Mouse (Mus musculus): ENCODE data around the gene Bhlhe23. TPM values are rescaled to one million over a fixed set of nuclear protein-coding genes. Genes with fewer than 3 reads are reported as not detected.

Gene Bhlhe23
- polyA plus RNA-seq, 1 experiment from 2014 or later = 1.6 TPM

DNA sequence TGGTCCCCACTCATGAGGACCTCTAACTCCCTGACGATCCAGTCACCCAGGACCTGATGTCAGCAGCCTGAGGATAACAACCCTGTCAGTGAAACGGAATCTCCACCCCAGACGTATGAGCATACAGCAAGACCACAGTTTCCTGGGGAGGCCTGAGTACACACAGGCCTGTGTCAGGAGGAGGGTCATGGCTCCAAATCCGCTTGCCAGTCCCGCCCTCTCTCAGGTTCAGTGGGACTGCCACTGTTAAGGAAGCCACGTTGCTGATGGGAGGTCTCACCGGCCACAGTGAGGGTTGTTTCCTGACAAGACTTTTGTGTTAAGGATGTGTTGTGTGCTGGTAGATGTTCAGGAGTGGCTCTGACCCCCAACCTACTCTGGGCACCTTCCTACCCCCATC is 35.3 kb downstream of the Bhlhe23 start:
- 75% methylated on average over 7 of the region's 7 CpGs for WGBS
- Histone ChIP-seq H3K9me3 (replicated peaks) (no peaks in the 10 kb centered on the region), H3K36me3 (no peaks in the 10 kb centered on the region), H3K27ac (replicated peaks) (no peak overlapping the region), H3K4me2 (no peak overlapping the region), H3K27me3 (replicated peaks) (peaks cover 3% of the 10 kb centered on the region; the same call in 1 of the 2 replicates), H3K9ac (replicated peaks) (no peak overlapping the region), H3K4me3 (replicated peaks) (no peak overlapping the region), H3K4me1 (peaks cover 7% of the 10 kb centered on the region)
- ATAC-seq (ENCODE audit: low FRiP score) = no peak

- ATAC-seq (ENCODE audit: low FRiP score) = no peak
Measured at GRCm38 (mm10) chr2:180740349-180740748, 36.4 kb downstream of the Bhlhe23 start.

GRCm38 (mm10) chr2:180737984-180738383 is 38.7 kb downstream of the Bhlhe23 start:
- no peak overlapping the region for H3K4me3 ChIP-seq (replicated peaks)
- H3K9me3 ChIP-seq (replicated peaks) = no peaks in the 10 kb centered on the region
- no peaks in the 10 kb centered on the region for H3K4me1 ChIP-seq
- no peak overlapping the region for H3K9ac ChIP-seq (replicated peaks)
- H3K4me2 ChIP-seq = no peak overlapping the region
- no peaks in the 10 kb centered on the region; the same call in 1 of the 2 replicates for H3K27me3 ChIP-seq (replicated peaks)
- WGBS = 77% methylated on average over 2 of the region's 2 CpGs
- ATAC-seq (ENCODE audit: low FRiP score) = no peak
- no peaks in the 10 kb centered on the region for H3K36me3 ChIP-seq
- no peak overlapping the region for H3K27ac ChIP-seq (replicated peaks)

More at GRCm38 (mm10) chr2:180740349-180740748, 36.4 kb downstream of the Bhlhe23 start:
- 0 out of 2 replicates have a peak, but pooled peaks cover 3% of the 10 kb centered on the region for H3K27me3 ChIP-seq (replicated peaks)
- no peak overlapping the region for H3K4me2 ChIP-seq
- H3K9me3 ChIP-seq (replicated peaks) = no peaks in the 10 kb centered on the region
- 44% methylated on average over 3 of the region's 3 CpGs for WGBS
- no peak overlapping the region for H3K4me3 ChIP-seq (replicated peaks)
- no peaks in the 10 kb centered on the region for H3K4me1 ChIP-seq
- no peak overlapping the region for H3K9ac ChIP-seq (replicated peaks)
- no peaks in the 10 kb centered on the region for H3K36me3 ChIP-seq
- H3K27ac ChIP-seq (replicated peaks) = no peak overlapping the region

- Histone ChIP-seq H3K9ac (replicated peaks) (no peak overlapping the region), H3K27ac (replicated peaks) (no peak overlapping the region), H3K4me3 (replicated peaks) (no peak overlapping the region), H3K4me2 (no peak overlapping the region), H3K36me3 (no peaks in the 10 kb centered on the region), H3K27me3 (replicated peaks) (no peaks in the 10 kb centered on the region; the same call in 1 of the 2 replicates), H3K4me1 (no peaks in the 10 kb centered on the region), H3K9me3 (replicated peaks) (no peaks in the 10 kb centered on the region)
- WGBS = 83% methylated on average over 7 of the region's 7 CpGs
- no peak for ATAC-seq (ENCODE audit: low FRiP score)
Measured at GRCm38 (mm10) chr2:180735232-180735631, 41.5 kb downstream of the Bhlhe23 start.

DNA sequence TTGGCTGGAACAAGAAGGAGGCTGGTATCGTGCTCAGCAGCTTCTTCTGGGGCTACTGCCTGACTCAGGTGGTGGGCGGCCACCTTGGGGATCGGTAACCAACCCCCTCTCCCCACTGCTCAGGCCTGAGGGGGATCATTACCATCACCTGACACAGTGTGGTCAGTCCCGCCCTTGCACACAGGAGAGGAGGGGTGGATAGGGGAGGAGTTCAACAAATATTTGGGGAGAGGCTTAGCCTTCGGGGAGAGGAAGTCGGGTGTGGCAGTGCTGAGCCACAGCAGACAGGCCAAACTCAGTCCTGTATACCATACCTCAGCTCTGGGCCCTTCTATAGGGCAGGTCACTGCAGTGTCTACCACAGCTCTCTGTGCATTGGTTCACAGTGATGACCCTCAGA is 44.7 kb downstream of the Bhlhe23 start:
- no peak overlapping the region for H3K27ac ChIP-seq (replicated peaks)
- H3K27me3 ChIP-seq (replicated peaks) = no peaks in the 10 kb centered on the region; the same call in 1 of the 2 replicates
- no peak overlapping the region for H3K4me3 ChIP-seq (replicated peaks)
- H3K36me3 ChIP-seq = no peaks in the 10 kb centered on the region
- no peak overlapping the region for H3K4me2 ChIP-seq
- H3K9ac ChIP-seq (replicated peaks) = no peak overlapping the region
- no peaks in the 10 kb centered on the region for H3K4me1 ChIP-seq
- WGBS = 81% methylated on average over 6 of the region's 6 CpGs
- ATAC-seq (ENCODE audit: low FRiP score) = no peak
- no peaks in the 10 kb centered on the region for H3K9me3 ChIP-seq (replicated peaks)

DNA sequence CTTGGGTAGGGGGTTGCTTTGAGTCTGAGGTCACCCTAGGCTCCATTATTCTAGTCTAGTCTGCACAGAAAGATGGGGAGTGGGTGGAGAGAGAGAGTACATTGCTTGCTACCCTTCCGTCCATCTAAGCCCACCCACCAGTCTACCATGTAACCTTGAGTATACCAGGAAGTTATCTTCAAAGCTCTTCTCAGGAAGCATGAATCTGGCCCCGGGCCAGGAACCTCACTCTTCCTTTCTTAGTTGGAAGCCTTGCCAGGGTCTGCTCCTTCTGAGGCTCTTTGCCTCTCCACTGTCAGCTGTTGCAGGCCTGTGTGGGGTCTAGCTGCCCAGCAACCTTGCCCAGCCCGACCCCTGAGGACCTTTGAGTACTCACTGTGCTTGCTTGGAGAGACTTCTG is 45.7 kb downstream of the Bhlhe23 start:
- H3K27me3 ChIP-seq (replicated peaks) = no peaks in the 10 kb centered on the region; the same call in 1 of the 2 replicates
- ATAC-seq (ENCODE audit: low FRiP score) = no peak
- no peak overlapping the region for H3K4me3 ChIP-seq (replicated peaks)
- H3K36me3 ChIP-seq = no peaks in the 10 kb centered on the region
- WGBS = 76% methylated on average over 3 of the region's 3 CpGs
- no peak overlapping the region for H3K9ac ChIP-seq (replicated peaks)
- no peak overlapping the region for H3K27ac ChIP-seq (replicated peaks)
- H3K4me2 ChIP-seq = no peak overlapping the region
- no peaks in the 10 kb centered on the region for H3K9me3 ChIP-seq (replicated peaks)
- no peaks in the 10 kb centered on the region for H3K4me1 ChIP-seq

DNA sequence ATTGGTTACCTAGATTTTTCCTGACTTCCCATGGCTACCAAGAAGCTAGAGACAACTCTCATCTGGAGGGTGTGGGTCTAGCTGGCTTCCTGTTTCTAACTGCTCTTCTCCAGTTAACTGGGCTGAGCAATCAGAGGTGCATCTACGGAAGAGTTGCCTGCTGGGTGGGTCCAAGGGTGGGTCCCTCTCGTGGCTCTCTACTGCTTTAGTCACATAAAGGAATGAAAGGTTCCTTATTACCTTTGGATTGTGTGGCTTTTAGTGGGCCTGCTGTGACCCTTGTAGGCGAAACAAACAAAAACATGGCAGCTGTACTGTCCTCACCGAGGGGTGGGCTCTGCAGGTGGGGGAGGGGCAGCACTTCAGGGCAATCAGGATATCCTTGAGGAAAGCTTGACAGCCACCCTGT is 49.1 kb downstream of the Bhlhe23 start:
- Histone ChIP-seq H3K9me3 (replicated peaks) (no peaks in the 10 kb centered on the region), H3K36me3 (peaks cover 18% of the 10 kb centered on the region), H3K4me2 (no peak overlapping the region), H3K27me3 (replicated peaks) (no peaks in the 10 kb centered on the region), H3K9ac (replicated peaks) (no peak overlapping the region), H3K4me3 (replicated peaks) (no peak overlapping the region), H3K4me1 (peaks cover 8% of the 10 kb centered on the region), H3K27ac (replicated peaks) (no peak overlapping the region)
- WGBS = 20% methylated on average over 4 of the region's 4 CpGs
- ATAC-seq (ENCODE audit: low FRiP score) = no peak

- peaks cover 25% of the 10 kb centered on the region for H3K36me3 ChIP-seq
- 79% methylated on average over 6 of the region's 6 CpGs for WGBS
- no peaks in the 10 kb centered on the region for H3K9me3 ChIP-seq (replicated peaks)
- no peak overlapping the region for H3K9ac ChIP-seq (replicated peaks)
- no peaks in the 10 kb centered on the region for H3K27me3 ChIP-seq (replicated peaks)
- H3K4me1 ChIP-seq = peaks cover 8% of the 10 kb centered on the region
- H3K27ac ChIP-seq (replicated peaks) = no peak overlapping the region
- no peak overlapping the region for H3K4me3 ChIP-seq (replicated peaks)
- no peak overlapping the region for H3K4me2 ChIP-seq
- no peak for ATAC-seq (ENCODE audit: low FRiP score)
Measured at GRCm38 (mm10) chr2:180726658-180727442, 49.9 kb downstream of the Bhlhe23 start.

DNA sequence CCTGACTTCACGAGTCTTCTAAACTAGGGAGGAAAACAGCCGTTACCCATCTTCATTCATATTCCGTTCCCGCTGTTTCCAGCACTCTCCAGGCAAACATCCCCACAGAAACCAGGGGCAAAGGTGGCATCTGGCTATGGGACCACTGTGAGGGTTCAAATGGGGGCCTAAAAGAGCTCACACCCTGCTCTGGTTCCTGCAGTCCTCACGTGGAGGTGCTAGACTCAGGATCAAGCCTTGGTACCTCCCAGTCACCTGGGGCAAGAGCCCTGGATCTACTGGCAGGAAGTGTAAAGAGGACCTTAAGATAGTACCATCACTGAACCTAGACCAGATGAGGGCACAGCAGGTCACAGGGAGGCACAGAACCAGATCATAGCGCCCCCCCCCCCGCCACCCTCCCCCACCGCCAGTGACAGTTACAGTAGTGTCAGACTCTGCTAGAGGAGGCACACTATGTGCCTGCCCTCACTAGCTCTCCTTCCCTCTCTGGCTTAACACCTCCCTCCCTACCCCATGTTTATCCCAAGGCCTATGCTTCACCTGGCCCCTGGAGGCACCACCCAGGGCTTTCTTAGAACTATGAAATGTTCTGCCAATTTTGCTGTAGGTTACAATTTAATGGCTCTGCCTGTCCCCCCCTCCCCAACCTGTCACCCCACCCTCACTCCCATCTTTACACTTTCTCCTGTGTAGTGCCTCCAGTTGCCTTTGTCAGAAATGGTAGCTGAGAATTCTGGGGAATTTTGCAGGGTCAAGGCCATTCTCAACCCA is 50.7 kb downstream of the Bhlhe23 start:
- H3K4me1 ChIP-seq = peaks cover 8% of the 10 kb centered on the region
- no peak overlapping the region for H3K27ac ChIP-seq (replicated peaks)
- H3K4me2 ChIP-seq = no peak overlapping the region
- 47% methylated on average over 8 of the region's 8 CpGs for WGBS
- peaks cover 33% of the 10 kb centered on the region for H3K36me3 ChIP-seq
- ATAC-seq (ENCODE audit: low FRiP score) = no peak
- H3K27me3 ChIP-seq (replicated peaks) = no peaks in the 10 kb centered on the region
- no peak overlapping the region for H3K9ac ChIP-seq (replicated peaks)
- H3K4me3 ChIP-seq (replicated peaks) = no peak overlapping the region
- no peaks in the 10 kb centered on the region for H3K9me3 ChIP-seq (replicated peaks)

DNA sequence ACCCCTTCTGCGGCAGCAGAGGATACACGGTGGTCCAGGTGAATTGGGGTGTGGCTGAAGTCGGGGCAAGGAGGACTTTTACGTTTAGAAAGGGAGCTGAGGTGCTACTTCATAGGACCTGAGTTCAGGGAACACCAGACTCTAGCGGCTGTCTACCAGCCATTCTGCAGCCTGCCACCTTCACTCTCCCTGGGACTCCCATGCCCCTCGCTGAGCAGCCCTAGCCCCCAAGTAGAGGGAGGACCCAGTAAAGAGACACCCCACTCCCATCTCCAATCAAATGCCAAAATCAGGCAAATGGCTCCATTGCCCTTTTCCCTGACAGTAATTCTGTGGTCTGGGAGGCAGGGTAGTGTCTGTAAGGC is 51.3 kb downstream of the Bhlhe23 start:
- Histone ChIP-seq H3K9ac (replicated peaks) (no peak overlapping the region), H3K36me3 (peaks cover 39% of the 10 kb centered on the region), H3K4me3 (replicated peaks) (no peak overlapping the region), H3K27me3 (replicated peaks) (no peaks in the 10 kb centered on the region), H3K27ac (replicated peaks) (no peak overlapping the region), H3K4me1 (peaks cover 8% of the 10 kb centered on the region), H3K9me3 (replicated peaks) (no peaks in the 10 kb centered on the region), H3K4me2 (peak overlapping the region; percentile 34)
- no peak for ATAC-seq (ENCODE audit: low FRiP score)
- 7% methylated on average over 6 of the region's 6 CpGs for WGBS

- peaks cover 45% of the 10 kb centered on the region for H3K36me3 ChIP-seq
- peaks cover 8% of the 10 kb centered on the region for H3K4me1 ChIP-seq
- no peak for ATAC-seq (ENCODE audit: low FRiP score)
- 7% methylated on average over 18 of the region's 18 CpGs for WGBS
- H3K27ac ChIP-seq (replicated peaks) = no peak within 1 kb of the TSS
- H3K4me3 ChIP-seq (replicated peaks) = no peak within 1 kb of the TSS
- H3K27me3 ChIP-seq (replicated peaks) = no peaks in the 10 kb centered on the region
- no peak within 1 kb of the TSS for H3K9ac ChIP-seq (replicated peaks)
- no peaks in the 10 kb centered on the region for H3K9me3 ChIP-seq (replicated peaks)
- H3K4me2 ChIP-seq = peak within 1 kb of the TSS; percentile 34
Measured at GRCm38 (mm10) chr2:180724585-180725413, 51.9 kb downstream of the Bhlhe23 start, which contains the start of gene Slc17a9. Gene Slc17a9 (plus strand): TSS chr2:180725263.
